Mouse (Mus musculus) midbrain, embryonic 15.5 days (tissue): ENCODE measurements at regions not wholly inside any gene's neighbourhood (a gene's known extent, or its start where the extent isn't known, plus 50 kb on each side); places are given as distances from the start of the nearest gene placed in this dataset.

ENCODE experiments used
- ATAC-seq: fragments of 200-750 bp; cut with Nextera tagmentation; replicated peaks from 2 replicates; pipeline ENCODE4 v1.8.0; 2017; ENCODE audit warnings: moderate TSS enrichment
- H3K27ac ChIP-seq: fragments of 300-500 bp; sonication (generic); 2 replicates; pipeline ENCODE4 v1.5.1; 2015; ENCODE audit warnings: mild to moderate bottlenecking, inconsistent platforms
- H3K27me3 ChIP-seq: fragments of 300-500 bp; sonication (generic); replicated peaks from 2 replicates; pipeline ENCODE4 v1.6.1; 2015; ENCODE audit warnings: inconsistent platforms
- H3K36me3 ChIP-seq: fragments of 300-500 bp; sonication (generic); replicated peaks from 2 replicates; pipeline ENCODE4 v1.6.1; 2015; ENCODE audit warnings: inconsistent platforms
- H3K4me1 ChIP-seq: fragments of 300-500 bp; sonication (generic); 2 replicates; pipeline ENCODE4 v1.6.1; 2015; ENCODE audit warnings: inconsistent platforms
- H3K4me2 ChIP-seq: fragments of 300-500 bp; sonication (generic); 2 replicates; pipeline ENCODE4 v1.6.1; 2015; ENCODE audit warnings: inconsistent platforms, mild to moderate bottlenecking, moderate library complexity
- H3K4me3 ChIP-seq: fragments of 300-500 bp; sonication (generic); 2 replicates; pipeline ENCODE4 v1.5.1; 2015; ENCODE audit warnings: mild to moderate bottlenecking, inconsistent platforms
- H3K9ac ChIP-seq: fragments of 300-500 bp; sonication (generic); 2 replicates; pipeline ENCODE4 v1.6.1; 2015; ENCODE audit warnings: mild to moderate bottlenecking, inconsistent platforms
- H3K9me3 ChIP-seq: fragments of 300-500 bp; sonication (generic); 2 replicates; pipeline ENCODE4 v1.6.1; 2016; ENCODE audit warnings: inconsistent platforms
- WGBS: fragments of 180-500 bp; shearing (Covaris S2); methylation state at CpG from one replicate; pipeline ENCODE4 v1.1.7; 2015; ENCODE audit warnings: mixed read lengths; 5-methylcytosine and 5-hydroxymethylcytosine counted together

GRCm38 (mm10) chr1:77592248-77592647 is 77.4 kb upstream of the Epha4 start:
- no peak for ATAC-seq
- Histone ChIP-seq H3K9ac (no peak overlapping the region), H3K27ac (no peak overlapping the region), H3K4me3 (no peak overlapping the region), H3K27me3 (no peaks in the 10 kb centered on the region), H3K4me1 (0 out of 2 replicates have a peak, but pooled peaks cover 4% of the 10 kb centered on the region), H3K36me3 (no peaks in the 10 kb centered on the region), H3K4me2 (no peak overlapping the region), H3K9me3 (no peaks in the 10 kb centered on the region)
- 43% methylated on average over 7 of the region's 7 CpGs for WGBS

DNA sequence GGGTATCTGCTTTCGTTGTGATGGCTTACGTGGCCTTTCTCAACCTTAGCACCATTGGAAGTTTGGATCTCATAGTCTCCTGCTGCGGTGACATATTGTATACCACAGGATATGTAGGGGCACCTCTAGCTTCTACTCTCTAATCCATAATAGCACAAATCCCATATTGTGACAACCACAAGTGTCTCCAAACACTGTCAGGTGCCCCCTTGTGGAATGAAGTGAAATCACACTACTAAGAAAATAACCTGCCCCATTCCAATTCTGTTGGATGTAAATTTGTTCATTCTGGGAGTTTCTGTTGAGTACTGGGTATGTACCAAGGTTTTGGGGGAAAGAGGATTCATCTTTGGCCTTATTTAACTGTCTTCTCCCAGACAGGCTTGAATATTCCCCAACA is 74.5 kb upstream of the Epha4 start:
- H3K4me3 ChIP-seq, result no peak overlapping the region
- no peak overlapping the region for H3K4me2 ChIP-seq
- 82% methylated on average over 3 of the region's 3 CpGs for WGBS
- no peak for ATAC-seq
- H3K9ac ChIP-seq, result no peak overlapping the region
- H3K4me1 ChIP-seq, result 0 out of 2 replicates have a peak, but pooled peaks cover 4% of the 10 kb centered on the region
- no peaks in the 10 kb centered on the region for H3K27me3 ChIP-seq
- no peaks in the 10 kb centered on the region for H3K9me3 ChIP-seq
- no peaks in the 10 kb centered on the region for H3K36me3 ChIP-seq
- no peak overlapping the region for H3K27ac ChIP-seq

DNA sequence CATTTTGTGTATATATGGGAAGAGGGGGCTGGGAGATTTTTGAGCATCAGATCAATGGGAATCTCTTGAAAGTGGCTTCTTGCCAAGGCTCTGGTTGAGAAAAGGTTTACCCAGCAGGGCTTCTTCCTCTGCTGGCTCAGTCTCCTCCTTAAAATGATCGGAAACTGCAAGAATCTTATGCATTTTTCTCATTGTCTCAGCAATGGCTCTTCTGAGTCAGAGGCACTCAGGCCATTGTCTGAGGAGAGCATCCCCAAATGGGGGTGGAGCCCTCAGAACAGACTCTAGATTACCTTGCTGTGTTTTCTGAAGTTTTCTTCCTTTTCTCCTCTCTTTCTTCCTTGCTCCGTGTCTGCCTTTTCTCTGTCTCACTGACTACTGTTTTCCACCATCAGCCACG is 70.6 kb upstream of the Epha4 start:
- H3K4me2 ChIP-seq, result no peak overlapping the region
- H3K27me3 ChIP-seq, result no peaks in the 10 kb centered on the region
- H3K27ac ChIP-seq, result no peak overlapping the region
- H3K4me3 ChIP-seq, result no peak overlapping the region
- H3K36me3 ChIP-seq, result no peaks in the 10 kb centered on the region
- WGBS, result 53% methylated on average over 3 of the region's 3 CpGs
- no peak for ATAC-seq
- H3K9me3 ChIP-seq, result no peaks in the 10 kb centered on the region
- no peak overlapping the region for H3K9ac ChIP-seq
- H3K4me1 ChIP-seq, result no peaks in the 10 kb centered on the region

DNA sequence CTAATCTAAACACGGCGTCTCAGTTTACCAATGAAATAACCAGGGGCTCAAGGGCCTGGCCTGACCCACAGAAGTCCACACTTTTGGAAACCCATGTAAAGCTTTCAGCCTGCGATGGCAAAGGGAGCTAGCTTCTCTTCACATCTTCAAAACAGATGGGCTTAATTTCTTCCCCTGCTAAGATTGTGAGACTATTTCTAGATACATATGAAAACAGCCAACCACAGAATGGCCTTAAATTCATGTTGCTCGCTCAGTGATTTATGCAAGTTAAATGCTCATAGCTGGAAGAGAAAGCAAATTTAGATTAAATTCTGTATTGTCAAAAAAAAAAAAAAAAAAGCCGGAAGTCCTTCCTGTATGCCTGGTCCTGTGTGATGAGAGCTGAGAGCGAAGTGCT is 53.2 kb upstream of the Epha4 start:
- ATAC-seq, result no peak
- H3K9me3 ChIP-seq, result no peaks in the 10 kb centered on the region
- H3K36me3 ChIP-seq, result no peaks in the 10 kb centered on the region
- no peak overlapping the region for H3K9ac ChIP-seq
- H3K4me1 ChIP-seq, result no peaks in the 10 kb centered on the region
- WGBS, result 88% methylated on average over 6 of the region's 6 CpGs
- no peak overlapping the region for H3K4me2 ChIP-seq
- no peak overlapping the region for H3K4me3 ChIP-seq
- H3K27me3 ChIP-seq, result no peaks in the 10 kb centered on the region
- no peak overlapping the region for H3K27ac ChIP-seq

- Histone ChIP-seq H3K4me1 (no peaks in the 10 kb centered on the region), H3K27me3 (no peaks in the 10 kb centered on the region), H3K27ac (no peak overlapping the region), H3K4me3 (no peak overlapping the region), H3K4me2 (no peak overlapping the region), H3K36me3 (no peaks in the 10 kb centered on the region), H3K9me3 (no peaks in the 10 kb centered on the region), H3K9ac (no peak overlapping the region)
- peak; percentile 78 for ATAC-seq
- 58% methylated on average over 7 of the region's 7 CpGs for WGBS
Observed at GRCm38 (mm10) chr1:77567657-77568056, 52.8 kb upstream of the Epha4 start.
